Mouse (Mus musculus): ENCODE data around the gene Plxna1. TPM values are rescaled to one million over a fixed set of nuclear protein-coding genes. Genes with fewer than 3 reads are reported as not detected.

The Plxna1 gene
- total RNA-seq, 2 experiments from 2014 or later, result 59.4 to 74.6 TPM

GRCm38 (mm10) chr6:89341981-89342380, 20.4 kb downstream of the Plxna1 start:
- intact Hi-C loops (cut with DNase I), result no loop called here

GRCm38 (mm10) chr6:89339447-89339846, 23.0 kb downstream of the Plxna1 start:
- intact Hi-C loops (cut with DNase I), result no loop called here

More at GRCm38 (mm10) chr6:89341981-89342380, 20.4 kb downstream of the Plxna1 start:
- no peak for DNase-seq (ENCODE audit: low spot score in 2 of 2)

GRCm38 (mm10) chr6:89338733-89339132, 23.7 kb downstream of the Plxna1 start:
- intact Hi-C loops (cut with DNase I), result no loop called here
- no peak for DNase-seq (ENCODE audit: low spot score in 2 of 2)

More at GRCm38 (mm10) chr6:89339447-89339846, 23.0 kb downstream of the Plxna1 start:
- no peak for DNase-seq (ENCODE audit: low spot score in 2 of 2)

DNA sequence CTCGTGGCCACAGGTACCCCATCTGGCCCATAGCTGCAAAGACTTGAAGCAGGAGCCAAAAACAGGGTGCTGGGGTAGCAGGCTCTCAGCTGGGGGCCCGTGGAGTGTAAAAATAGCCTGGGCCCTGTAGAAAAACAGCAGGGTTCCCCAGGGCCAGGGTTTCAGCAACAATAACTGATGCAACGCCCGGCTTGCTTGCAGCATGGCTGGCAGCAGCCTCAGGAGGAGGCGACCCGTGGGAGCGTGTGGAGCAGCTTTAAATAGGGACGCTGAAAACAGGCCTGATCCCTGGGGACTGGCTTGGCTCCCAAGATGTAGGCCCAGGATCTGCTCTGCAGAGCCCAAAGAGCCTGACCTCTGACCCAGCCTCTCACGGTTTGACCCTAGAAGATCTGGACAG, 24.8 kb downstream of the Plxna1 start:
- DNase-seq (ENCODE audit: low spot score in 2 of 2), result peak in 1 of 2 experiments; percentile 72
- intact Hi-C loops (cut with DNase I), result no loop called here

GRCm38 (mm10) chr6:89333964-89334702, 28.3 kb downstream of the Plxna1 start:
- intact Hi-C loops (cut with DNase I), result no loop called here
- DNase-seq (ENCODE audit: low spot score in 2 of 2), result peak in 1 of 2 experiments; percentile 38

DNA sequence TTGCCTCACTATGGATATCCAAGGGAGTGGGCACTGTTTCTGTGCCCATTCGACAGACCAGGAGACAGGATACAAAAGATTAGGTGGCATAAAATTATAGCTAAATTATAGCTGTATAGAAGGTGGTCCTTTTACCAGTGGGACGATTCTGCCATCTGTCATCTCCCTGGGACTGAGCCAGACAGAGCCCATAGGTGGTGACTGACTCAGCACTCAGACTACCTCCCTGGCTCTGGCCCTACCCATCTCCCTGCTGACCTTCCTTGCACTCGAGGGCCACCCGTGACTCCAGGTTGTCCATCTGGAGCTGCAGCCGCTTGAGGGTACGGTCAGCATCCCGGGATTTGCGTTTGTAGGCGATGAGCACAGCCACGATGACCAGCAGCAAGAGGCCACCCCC, 31.5 kb downstream of the Plxna1 start:
- no peak for DNase-seq (ENCODE audit: low spot score in 2 of 2)
- intact Hi-C loops (cut with DNase I), result no loop called here

- no peak for DNase-seq (ENCODE audit: low spot score in 2 of 2)
- intact Hi-C loops (cut with DNase I), result no loop called here
These were observed 33.8 kb downstream of the Plxna1 start for GRCm38 (mm10) chr6:89328634-89329033.

- no peak for DNase-seq (ENCODE audit: low spot score in 2 of 2)
- intact Hi-C loops (cut with DNase I), result no loop called here
These were observed 34.5 kb downstream of the Plxna1 start for GRCm38 (mm10) chr6:89327746-89328491.

DNA sequence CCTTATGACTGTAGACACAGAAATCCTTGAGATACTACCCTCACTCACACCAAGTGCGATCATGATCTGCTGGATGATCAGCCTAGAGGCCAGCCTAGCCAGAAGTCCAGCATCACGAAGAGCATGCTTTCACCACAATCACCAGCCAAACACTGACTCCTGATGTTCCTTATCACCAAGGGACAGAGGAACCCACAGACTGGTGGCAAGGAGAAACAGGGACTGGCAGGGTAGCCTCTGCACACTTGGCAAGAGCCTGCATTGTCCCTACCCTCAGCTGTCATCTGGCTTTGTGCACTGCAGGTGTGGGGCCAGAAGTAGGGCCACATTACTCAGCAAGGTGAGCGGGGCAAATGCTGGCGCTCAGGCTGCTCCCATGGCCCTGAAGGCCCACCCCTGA, 37.6 kb downstream of the Plxna1 start:
- intact Hi-C loops (cut with DNase I), result no loop called here

DNA sequence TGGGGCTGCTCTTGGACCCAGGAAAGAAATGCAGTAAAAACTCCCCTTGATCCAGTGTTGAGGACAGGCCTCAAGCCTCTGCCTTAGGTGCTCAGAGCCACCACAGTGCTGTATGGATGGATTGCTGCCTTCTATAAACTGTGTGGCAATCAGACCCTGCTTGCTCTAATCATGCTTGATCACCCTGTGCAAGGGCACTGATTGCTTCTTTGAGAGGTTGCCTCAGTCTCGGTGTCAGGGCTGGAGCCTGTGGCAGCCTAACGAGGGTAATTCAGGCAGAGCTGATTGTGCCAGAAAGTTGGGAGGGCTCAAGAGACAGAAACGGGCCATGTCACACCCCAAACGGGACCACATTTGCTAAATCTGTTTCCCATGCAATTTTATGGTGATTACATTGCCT, 47.2 kb downstream of the Plxna1 start:
- no peak for DNase-seq (ENCODE audit: low spot score in 2 of 2)
- intact Hi-C loops (cut with DNase I), result no loop called here

More for the DNA sequence above, 37.6 kb downstream of the Plxna1 start:
- no peak for DNase-seq (ENCODE audit: low spot score in 2 of 2)

DNA sequence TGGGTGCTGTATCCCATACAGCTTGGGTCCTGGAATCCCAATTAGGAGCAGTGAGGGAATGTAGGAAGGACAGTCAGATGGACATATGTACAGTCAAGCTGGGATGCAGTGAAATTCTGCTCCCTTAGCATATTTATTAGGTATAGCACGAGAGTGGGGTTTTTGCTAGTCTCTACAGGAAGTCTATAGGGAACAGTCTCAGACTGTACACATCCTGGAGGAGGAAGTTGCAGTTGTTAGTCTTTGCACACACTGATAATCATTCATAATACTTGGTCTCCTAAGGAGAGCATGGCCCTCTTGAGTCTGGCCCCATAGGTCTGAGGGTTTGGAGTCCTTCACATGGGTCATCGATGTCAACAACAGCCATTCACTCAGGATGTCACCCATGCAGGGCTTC, 50.9 kb downstream of the Plxna1 start:
- intact Hi-C loops (cut with DNase I), result no loop called here
- no peak for DNase-seq (ENCODE audit: low spot score in 2 of 2)

DNA sequence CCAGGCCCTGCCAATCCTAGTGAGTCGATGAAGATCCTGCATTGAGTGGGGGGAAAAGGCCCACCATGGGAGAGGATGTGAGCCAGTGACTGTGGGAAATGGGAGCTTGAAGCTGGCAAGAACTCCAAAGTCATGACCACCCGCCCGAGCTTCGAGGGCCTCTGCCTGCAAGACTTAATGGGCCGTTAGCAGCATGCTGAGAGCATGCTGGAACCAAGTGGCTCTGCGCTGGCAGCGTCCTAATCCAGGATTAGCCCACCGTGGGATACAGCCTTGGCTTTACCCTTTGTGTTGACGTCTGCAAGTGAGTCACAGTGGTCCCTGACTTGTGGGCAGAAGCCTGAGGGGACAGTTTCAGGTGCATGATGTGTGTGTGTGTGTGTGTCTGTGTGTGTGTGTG, 52.2 kb downstream of the Plxna1 start:
- intact Hi-C loops (cut with DNase I), result no loop called here
- DNase-seq (ENCODE audit: low spot score in 2 of 2), result no peak

DNA sequence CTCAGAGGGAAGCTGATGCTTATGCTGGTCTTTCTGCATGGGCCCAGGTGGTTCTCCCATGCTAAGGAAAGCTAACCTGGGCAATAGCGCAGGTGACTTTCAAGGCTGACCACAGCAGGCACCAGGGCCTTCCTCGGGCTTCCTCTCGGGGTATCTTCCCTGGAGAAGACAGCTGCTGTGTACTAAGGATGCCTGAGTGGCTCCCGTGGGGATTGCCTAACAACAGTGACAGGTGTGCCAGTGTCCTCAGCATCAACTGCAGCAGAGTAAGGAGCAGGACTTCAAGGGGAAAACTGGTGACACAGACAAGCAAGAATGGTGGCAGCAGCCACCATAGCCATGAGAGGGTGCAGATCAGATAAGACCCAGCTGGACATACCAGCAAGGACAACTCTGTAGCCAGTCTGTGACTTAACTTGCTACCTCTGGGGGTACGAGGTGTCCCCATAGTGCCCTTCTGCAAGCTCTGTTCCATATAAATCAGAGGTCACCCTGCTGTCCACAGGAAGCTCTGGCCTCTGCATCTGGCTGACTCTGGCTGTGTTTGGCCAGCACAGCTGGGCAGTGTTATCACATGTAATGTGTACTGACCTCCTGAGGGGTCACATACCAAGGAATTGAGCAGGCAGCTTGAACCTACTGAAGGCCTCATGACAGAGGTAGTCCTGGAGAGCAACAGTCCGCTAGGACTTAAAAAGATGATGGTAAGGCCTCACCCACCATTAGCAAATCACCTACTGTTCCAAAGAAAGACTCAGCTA, 54.0 kb downstream of the Plxna1 start:
- no peak for DNase-seq (ENCODE audit: low spot score in 2 of 2)
- intact Hi-C loops (cut with DNase I), result no loop called here

DNA sequence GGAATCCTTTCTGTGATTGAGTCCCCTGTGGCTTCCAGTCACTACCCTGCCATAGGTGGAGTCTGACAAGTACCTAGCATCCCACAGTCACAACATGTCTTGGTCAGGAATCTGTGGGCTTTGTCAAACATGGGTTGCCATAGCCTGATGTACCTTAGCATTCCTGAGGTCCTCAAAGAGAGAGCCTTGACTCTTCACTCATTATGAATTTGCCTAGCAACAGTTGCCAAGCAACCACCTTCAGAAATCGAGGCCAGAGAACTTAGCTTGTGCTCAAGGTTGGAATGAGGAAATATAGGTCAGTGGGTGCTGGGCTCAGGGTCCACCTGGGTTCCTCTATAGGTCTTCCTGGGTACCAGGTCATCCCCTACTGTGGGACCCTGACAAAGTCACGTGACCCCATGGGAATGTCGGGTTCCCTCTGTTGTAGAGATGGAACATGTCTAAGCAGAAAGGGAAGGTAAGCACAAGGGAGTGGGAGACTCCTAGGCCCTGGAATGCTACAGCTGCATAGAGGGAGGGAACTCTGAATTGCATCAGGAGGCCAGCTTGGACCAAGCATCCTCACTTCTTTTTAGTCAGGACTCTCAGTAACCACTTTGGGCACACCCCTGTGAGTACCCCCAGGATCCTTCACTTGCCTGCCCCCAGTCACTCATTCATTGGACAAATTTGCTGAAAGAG, 57.9 kb downstream of the Plxna1 start:
- intact Hi-C loops (cut with DNase I), result no loop called here
- DNase-seq (ENCODE audit: low spot score in 2 of 2), result peak; percentile 64 to 80

GRCm38 (mm10) chr6:89299818-89300217, 62.6 kb downstream of the Plxna1 start:
- no peak for DNase-seq (ENCODE audit: low spot score in 2 of 2)
- intact Hi-C loops (cut with DNase I), result no loop called here

- intact Hi-C loops (cut with DNase I), result no loop called here
- DNase-seq (ENCODE audit: low spot score in 2 of 2), result no peak
These were observed 65.3 kb downstream of the Plxna1 start for GRCm38 (mm10) chr6:89296909-89297695.

DNA sequence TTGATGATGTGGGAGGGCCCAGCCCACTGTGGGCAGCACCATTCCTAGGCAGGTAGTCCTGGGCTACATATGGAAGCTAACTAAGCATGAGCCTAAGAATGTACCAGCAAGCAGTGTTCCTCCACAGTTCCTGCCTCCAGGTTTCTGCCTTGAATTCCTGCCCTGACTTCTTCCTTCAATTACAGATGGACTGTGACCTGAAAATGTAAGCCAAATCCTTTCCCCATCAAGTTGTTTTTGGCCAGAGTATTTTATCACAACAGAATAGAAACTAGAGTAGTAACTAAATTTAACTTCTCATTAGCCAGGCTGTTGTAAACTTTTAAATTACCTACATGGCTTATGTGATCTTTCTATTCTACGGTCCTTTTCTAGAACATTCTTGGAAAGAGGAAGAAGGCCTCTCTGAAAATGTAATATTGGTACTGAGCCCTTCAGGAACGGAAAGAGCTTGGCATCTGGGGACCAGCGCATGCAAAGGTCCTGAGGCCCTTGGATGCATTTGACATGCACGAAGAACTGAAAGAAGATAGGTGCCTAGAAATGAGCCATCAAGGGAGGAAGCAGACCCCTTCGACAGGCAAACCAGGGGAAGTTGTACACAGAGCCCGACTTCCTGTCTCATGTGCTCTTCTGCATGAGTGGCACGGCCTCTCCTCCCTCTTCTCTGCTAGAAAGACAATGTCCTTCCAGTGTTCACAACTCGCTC, 66.3 kb downstream of the Plxna1 start:
- DNase-seq (ENCODE audit: low spot score in 2 of 2), result no peak
- intact Hi-C loops (cut with DNase I), result no loop called here

- intact Hi-C loops (cut with DNase I), result no loop called here
- DNase-seq (ENCODE audit: low spot score in 2 of 2), result no peak
These were observed 67.8 kb downstream of the Plxna1 start for GRCm38 (mm10) chr6:89294621-89295020.

Data from left cerebral cortex, postnatal 25 days (tissue).